Mouse (Mus musculus) hindbrain, embryonic 14.5 days (tissue): ENCODE measurements at regions not wholly inside any gene's neighbourhood (a gene's known extent, or its start where the extent isn't known, plus 50 kb on each side); places are given as distances from the start of the nearest gene placed in this dataset.

Source experiments
- ATAC-seq: fragments of 200-750 bp; cut with Nextera tagmentation; 2 replicates; pipeline ENCODE4 v1.8.0; 2017; ENCODE audit warnings: moderate number of reproducible peaks, mild to moderate bottlenecking, moderate TSS enrichment, moderate library complexity; ENCODE audit not compliant: low FRiP score
- DNase-seq: peaks from one replicate; pipeline ENCODE4 v3.0.0-alpha.2; 2015; ENCODE audit warnings: low spot score
- H3K27ac ChIP-seq: fragments of 300-500 bp; sonication (generic); 2 replicates; pipeline ENCODE4 v1.5.1; 2014; ENCODE audit warnings: mild to moderate bottlenecking, moderate library complexity
- H3K27me3 ChIP-seq: fragments of 300-500 bp; sonication (generic); 2 replicates; pipeline ENCODE4 v1.6.1; 2014; ENCODE audit warnings: mild to moderate bottlenecking, low read length, mixed read lengths; ENCODE audit not compliant: control insufficient read depth, insufficient read depth
- H3K36me3 ChIP-seq: fragments of 300-500 bp; sonication (generic); replicated peaks from 2 replicates; pipeline ENCODE4 v1.6.1; 2014; ENCODE audit not compliant: control insufficient read depth, insufficient read depth
- H3K4me1 ChIP-seq: fragments of 300-500 bp; sonication (generic); replicated peaks from 2 replicates; pipeline ENCODE4 v1.6.1; 2014; ENCODE audit warnings: antibody characterized with exemption, low read length, mixed read lengths; ENCODE audit not compliant: control insufficient read depth, insufficient read depth
- H3K4me2 ChIP-seq: fragments of 300-500 bp; sonication (generic); replicated peaks from 2 replicates; pipeline ENCODE4 v1.6.1; 2014; ENCODE audit warnings: mild to moderate bottlenecking, moderate library complexity
- H3K4me3 ChIP-seq: fragments of 300-500 bp; sonication (generic); replicated peaks from 2 replicates; pipeline ENCODE4 v1.5.1; 2014; ENCODE audit warnings: mild to moderate bottlenecking, low read length
- H3K9ac ChIP-seq: fragments of 300-500 bp; sonication (generic); 2 replicates; pipeline ENCODE4 v1.6.1; 2014
- H3K9me3 ChIP-seq: fragments of 300-500 bp; sonication (generic); 2 replicates; pipeline ENCODE4 v1.6.1; 2016; ENCODE audit warnings: low read length; ENCODE audit not compliant: control insufficient read depth
- WGBS: fragments of 180-500 bp; shearing (Covaris S2); extraction: QIAGEN DNeasy Blood & Tissue Kit; methylation state at CpG from one replicate; pipeline ENCODE4 v1.1.7; 2014; 5-methylcytosine and 5-hydroxymethylcytosine counted together

- Histone ChIP-seq H3K9me3 (no peaks in the 10 kb centered on the region), H3K36me3 (no peaks in the 10 kb centered on the region), H3K27ac (no peak overlapping the region), H3K27me3 (no peaks in the 10 kb centered on the region), H3K9ac (no peak overlapping the region), H3K4me2 (no peak overlapping the region), H3K4me1 (no peaks in the 10 kb centered on the region), H3K4me3 (no peak overlapping the region)
- WGBS: 82% methylated on average over 2 of the region's 2 CpGs
- no peak for ATAC-seq
- DNase-seq: no peak
These were observed 983.5 kb downstream of the Ttll7 start for GRCm38 (mm10) chr3:147835716-147836115.

GRCm38 (mm10) chr3:147825337-147825736 lies 973.2 kb downstream of the Ttll7 start:
- DNase-seq (no peak), ATAC-seq (no peak)
- Histone ChIP-seq H3K9ac (no peak overlapping the region), H3K4me2 (no peak overlapping the region), H3K27me3 (no peaks in the 10 kb centered on the region), H3K27ac (no peak overlapping the region), H3K9me3 (no peaks in the 10 kb centered on the region), H3K4me3 (no peak overlapping the region), H3K36me3 (no peaks in the 10 kb centered on the region), H3K4me1 (no peaks in the 10 kb centered on the region)
- 91% methylated on average over 1 of the region's 1 CpGs for WGBS

- H3K36me3 ChIP-seq: no peaks in the 10 kb centered on the region
- DNase-seq (no peak), ATAC-seq (no peak)
- no peak overlapping the region for H3K27ac ChIP-seq
- no peak overlapping the region for H3K4me3 ChIP-seq
- no peak overlapping the region for H3K4me2 ChIP-seq
- H3K9ac ChIP-seq: no peak overlapping the region
- H3K4me1 ChIP-seq: no peaks in the 10 kb centered on the region
- no peaks in the 10 kb centered on the region for H3K9me3 ChIP-seq
- no peaks in the 10 kb centered on the region for H3K27me3 ChIP-seq
These were observed 972.3 kb downstream of the Ttll7 start for GRCm38 (mm10) chr3:147824451-147824850.

- DNase-seq: no peak
- H3K36me3 ChIP-seq: no peaks in the 10 kb centered on the region
- no peak for ATAC-seq
- no peak overlapping the region for H3K4me2 ChIP-seq
- no peak overlapping the region for H3K4me3 ChIP-seq
- no peak overlapping the region for H3K27ac ChIP-seq
- H3K9ac ChIP-seq: no peak overlapping the region
- no peaks in the 10 kb centered on the region for H3K4me1 ChIP-seq
- no peaks in the 10 kb centered on the region for H3K9me3 ChIP-seq
- H3K27me3 ChIP-seq: no peaks in the 10 kb centered on the region
These were observed 962.0 kb downstream of the Ttll7 start for GRCm38 (mm10) chr3:147814080-147814650.

- DNase-seq (no peak), ATAC-seq (no peak)
- 70% methylated on average over 4 of the region's 4 CpGs for WGBS
These were observed 950.4 kb downstream of the Ttll7 start for GRCm38 (mm10) chr3:147802546-147802945.

GRCm38 (mm10) chr3:147796524-147796923 lies 944.4 kb downstream of the Ttll7 start:
- H3K4me3 ChIP-seq: no peak overlapping the region
- no peaks in the 10 kb centered on the region for H3K9me3 ChIP-seq
- no peak for DNase-seq
- no peak for ATAC-seq
- no peak overlapping the region for H3K4me2 ChIP-seq
- H3K36me3 ChIP-seq: no peaks in the 10 kb centered on the region
- H3K27me3 ChIP-seq: no peaks in the 10 kb centered on the region
- WGBS: 81% methylated on average over 8 of the region's 8 CpGs
- 0 out of 2 replicates have a peak, but pooled peaks cover 3% of the 10 kb centered on the region for H3K4me1 ChIP-seq
- H3K27ac ChIP-seq: no peak overlapping the region
- H3K9ac ChIP-seq: no peak overlapping the region

More at GRCm38 (mm10) chr3:147802546-147802945, 950.4 kb downstream of the Ttll7 start:
- Histone ChIP-seq H3K36me3 (no peaks in the 10 kb centered on the region), H3K4me2 (no peak overlapping the region), H3K4me1 (0 out of 2 replicates have a peak, but pooled peaks cover 3% of the 10 kb centered on the region), H3K9me3 (no peaks in the 10 kb centered on the region), H3K9ac (no peak overlapping the region), H3K27me3 (no peaks in the 10 kb centered on the region), H3K4me3 (no peak overlapping the region), H3K27ac (no peak overlapping the region)

- Histone ChIP-seq H3K9ac (no peak overlapping the region), H3K4me3 (no peak overlapping the region), H3K4me2 (no peak overlapping the region), H3K4me1 (0 out of 2 replicates have a peak, but pooled peaks cover 3% of the 10 kb centered on the region), H3K9me3 (no peaks in the 10 kb centered on the region), H3K27ac (no peak overlapping the region), H3K27me3 (no peaks in the 10 kb centered on the region), H3K36me3 (no peaks in the 10 kb centered on the region)
- DNase-seq (no peak), ATAC-seq (no peak)
These were observed 942.9 kb downstream of the Ttll7 start for GRCm38 (mm10) chr3:147795116-147795515.

GRCm38 (mm10) chr3:147786555-147786954 lies 934.4 kb downstream of the Ttll7 start:
- H3K4me2 ChIP-seq: no peak overlapping the region
- ATAC-seq: no peak
- H3K4me3 ChIP-seq: no peak overlapping the region
- no peaks in the 10 kb centered on the region for H3K9me3 ChIP-seq
- no peak overlapping the region for H3K9ac ChIP-seq
- 78% methylated on average over 2 of the region's 2 CpGs for WGBS
- H3K36me3 ChIP-seq: no peaks in the 10 kb centered on the region
- H3K27me3 ChIP-seq: no peaks in the 10 kb centered on the region
- no peak for DNase-seq
- no peak overlapping the region for H3K27ac ChIP-seq
- no peaks in the 10 kb centered on the region for H3K4me1 ChIP-seq

GRCm38 (mm10) chr3:147750842-147751191 lies 898.6 kb downstream of the Ttll7 start:
- Histone ChIP-seq H3K9ac (no peak overlapping the region), H3K36me3 (no peaks in the 10 kb centered on the region), H3K27me3 (no peaks in the 10 kb centered on the region), H3K4me3 (no peak overlapping the region), H3K4me2 (no peak overlapping the region), H3K27ac (no peak overlapping the region), H3K9me3 (no peaks in the 10 kb centered on the region), H3K4me1 (0 out of 2 replicates have a peak, but pooled peaks cover 4% of the 10 kb centered on the region)
- ATAC-seq: no peak
- no peak for DNase-seq
- 67% methylated on average over 1 of the region's 1 CpGs for WGBS
